Mouse (Mus musculus): ENCODE data around the gene Ccdc47.

DNA sequence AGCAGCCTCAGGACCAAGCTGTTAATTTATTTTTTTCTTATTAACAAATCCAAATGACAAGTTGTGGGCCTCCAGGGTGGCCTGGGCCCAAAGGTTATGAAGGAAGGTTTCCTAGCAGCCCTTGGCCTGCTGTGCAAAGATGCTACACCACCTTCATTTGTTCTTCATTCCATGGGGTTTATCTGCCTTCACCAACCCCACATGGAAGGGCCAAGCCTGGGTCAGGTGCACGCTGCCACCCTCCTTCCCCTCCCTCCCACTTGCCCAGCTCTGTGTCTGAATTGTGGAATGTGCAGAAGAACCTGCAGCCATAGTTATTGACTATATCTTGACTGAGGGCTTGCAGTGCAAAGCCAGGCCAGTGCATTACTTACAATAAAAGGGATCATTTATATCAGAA, 59.9 kb downstream of the Ccdc47 start:
- TF ChIP-seq CTCF (IDR thresholded peaks at IDR 0.05; ENCODE audit: extremely low read depth, insufficient read depth, low read length), result no peak
- TF ChIP-seq POLR2A (IDR thresholded peaks at IDR 0.05; ENCODE audit: extremely low read depth, insufficient read depth, low read length), result 0 out of 2 replicates have a peak, but pooled peaks have one; percentile 18
